Mouse (Mus musculus): Measurements from ENCODE around the gene Tkt.
"Not testable (repeated sequence)": the region's sequence is repeated elsewhere in the genome, so short reads cannot be mapped to it uniquely, and the experiment has no call there.

Tkt gene

DNA sequence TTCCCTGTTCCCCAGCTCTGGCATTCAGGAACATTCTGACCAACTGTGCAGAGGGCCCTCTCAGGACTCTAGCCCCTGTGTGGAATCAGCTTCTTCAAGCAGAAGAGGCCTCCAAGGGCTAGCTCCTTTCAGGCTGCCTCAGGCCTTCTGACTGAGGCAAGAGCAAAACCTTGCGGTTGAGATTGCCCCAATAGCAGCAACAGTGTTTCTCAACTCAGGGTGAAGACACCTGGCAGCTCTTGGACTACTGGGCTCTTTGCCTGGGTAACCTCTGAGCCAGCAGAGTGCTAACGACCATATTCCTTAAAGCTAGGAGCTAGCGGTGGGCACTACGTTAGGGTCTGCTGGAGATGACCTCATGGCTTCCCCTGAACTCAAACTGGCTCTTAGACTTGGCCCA, 5.0 kb downstream of the Tkt start:
- no peak for DNase-seq (ENCODE audit: extremely low spot score, low spot score)

- no peak for DNase-seq (ENCODE audit: extremely low spot score, low spot score)
Observed at GRCm38 (mm10) chr14:30556651-30557050, 8.5 kb downstream of the Tkt start.

- DNase-seq (ENCODE audit: extremely low spot score, low spot score) = no peak
Observed at GRCm38 (mm10) chr14:30557730-30558129, 9.6 kb downstream of the Tkt start.

DNA sequence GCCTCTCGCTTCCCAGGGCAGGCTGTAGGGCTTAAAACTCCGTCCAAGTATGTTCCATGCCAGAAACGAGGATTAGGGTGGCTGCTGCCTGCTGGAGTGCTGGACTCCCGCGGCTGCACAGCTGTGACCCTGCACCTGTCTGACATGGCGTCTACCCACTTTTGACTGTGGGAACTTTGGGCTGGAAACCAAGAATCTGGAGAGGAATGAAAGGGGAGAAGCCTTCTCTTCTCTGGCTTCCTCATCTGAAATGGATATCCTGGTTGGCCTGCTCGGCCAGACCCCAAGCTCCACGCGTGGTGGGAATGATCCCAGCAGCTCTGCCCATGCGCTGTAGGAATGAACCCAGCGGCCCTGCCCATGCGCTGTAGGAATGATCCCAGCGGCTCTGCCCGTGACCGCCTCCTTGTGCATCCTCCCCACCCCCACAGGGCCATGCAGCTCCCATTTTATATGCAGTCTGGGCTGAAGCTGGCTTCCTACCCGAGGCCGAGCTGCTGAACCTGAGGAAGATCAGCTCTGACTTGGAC, 11.2 kb downstream of the Tkt start:
- no peak for DNase-seq (ENCODE audit: extremely low spot score, low spot score)

- DNase-seq (ENCODE audit: extremely low spot score, low spot score) = no peak
Observed at GRCm38 (mm10) chr14:30560803-30561389, 12.7 kb downstream of the Tkt start.

DNA sequence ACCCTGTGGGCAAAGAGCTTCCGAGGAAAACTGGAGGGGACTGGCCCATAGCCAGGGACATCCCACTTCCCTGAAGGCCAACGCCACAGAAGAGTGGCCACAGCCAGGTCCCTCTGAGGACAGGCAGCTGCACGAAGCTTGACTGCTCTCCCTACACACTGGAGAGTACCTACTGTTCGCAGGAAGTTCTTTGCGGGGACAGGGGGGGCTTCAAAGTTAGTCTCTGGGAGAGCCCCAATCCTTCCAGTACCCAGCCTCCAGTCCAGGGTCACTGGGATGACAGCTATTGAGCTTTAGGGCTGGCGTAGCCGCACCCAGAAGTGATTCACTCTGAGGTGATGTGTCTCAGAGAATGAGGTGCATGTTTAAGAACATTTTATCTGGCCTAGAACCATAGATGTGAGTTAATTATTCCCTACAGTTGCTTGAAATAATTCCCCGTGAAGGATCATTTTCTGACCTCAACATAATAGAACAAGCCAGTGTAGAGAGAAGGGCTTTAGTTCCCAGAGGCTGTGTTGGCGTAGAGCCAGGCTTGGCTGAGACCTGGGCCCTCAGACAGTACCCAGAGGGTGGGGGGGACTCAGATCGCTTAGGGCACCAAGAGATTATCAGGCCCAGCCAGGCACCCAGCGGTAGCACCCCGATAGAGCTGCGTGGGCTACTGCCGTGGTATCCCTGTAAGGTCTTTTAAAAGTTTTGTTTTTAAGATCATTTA, 13.5 kb downstream of the Tkt start:
- no peak for DNase-seq (ENCODE audit: extremely low spot score, low spot score)

- DNase-seq (ENCODE audit: extremely low spot score, low spot score) = no peak
Observed at GRCm38 (mm10) chr14:30562343-30562742, 14.2 kb downstream of the Tkt start.

DNA sequence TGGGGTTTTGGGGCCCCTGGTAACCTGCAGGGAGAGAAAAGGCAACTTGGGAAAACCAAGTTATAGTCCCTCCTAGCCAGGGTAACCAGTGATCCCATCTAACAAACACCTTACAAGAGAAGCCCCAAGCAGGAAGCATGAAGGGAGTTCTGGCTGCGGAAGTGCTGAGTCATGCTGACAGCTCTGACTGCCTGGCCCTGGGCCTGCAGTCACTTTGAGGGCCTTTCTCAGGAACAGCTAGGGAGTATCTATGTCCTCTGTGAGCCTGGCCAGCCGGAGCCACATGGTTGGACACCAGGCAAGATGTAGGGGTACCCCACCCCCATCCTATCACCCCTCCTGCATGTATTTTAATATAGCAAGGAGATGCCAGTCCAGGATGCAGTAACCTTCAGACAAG, 16.3 kb downstream of the Tkt start:
- DNase-seq (ENCODE audit: extremely low spot score, low spot score) = no peak

GRCm38 (mm10) chr14:30566317-30566716, 18.2 kb downstream of the Tkt start:
- DNase-seq (ENCODE audit: extremely low spot score, low spot score) = no peak

DNA sequence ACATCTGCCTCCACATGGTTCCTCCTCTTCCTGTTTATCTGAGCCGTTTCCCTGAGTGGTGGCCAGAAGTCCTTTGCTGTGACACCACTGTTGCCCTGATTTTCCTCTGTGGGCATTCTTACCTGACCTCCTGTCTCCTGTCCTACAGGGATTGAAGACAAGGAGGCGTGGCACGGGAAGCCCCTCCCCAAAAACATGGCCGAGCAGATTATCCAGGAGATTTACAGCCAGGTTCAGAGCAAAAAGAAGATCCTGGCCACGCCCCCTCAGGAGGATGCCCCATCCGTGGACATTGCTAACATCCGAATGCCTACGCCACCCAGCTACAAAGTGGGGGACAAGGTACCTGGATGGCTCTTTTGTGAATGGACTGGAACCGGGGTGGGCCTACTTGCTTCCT, 19.9 kb downstream of the Tkt start:
- DNase-seq (ENCODE audit: extremely low spot score, low spot score) = no peak

- DNase-seq (ENCODE audit: extremely low spot score, low spot score) = no peak
Observed at GRCm38 (mm10) chr14:30570303-30570702, 22.1 kb downstream of the Tkt start.

DNA sequence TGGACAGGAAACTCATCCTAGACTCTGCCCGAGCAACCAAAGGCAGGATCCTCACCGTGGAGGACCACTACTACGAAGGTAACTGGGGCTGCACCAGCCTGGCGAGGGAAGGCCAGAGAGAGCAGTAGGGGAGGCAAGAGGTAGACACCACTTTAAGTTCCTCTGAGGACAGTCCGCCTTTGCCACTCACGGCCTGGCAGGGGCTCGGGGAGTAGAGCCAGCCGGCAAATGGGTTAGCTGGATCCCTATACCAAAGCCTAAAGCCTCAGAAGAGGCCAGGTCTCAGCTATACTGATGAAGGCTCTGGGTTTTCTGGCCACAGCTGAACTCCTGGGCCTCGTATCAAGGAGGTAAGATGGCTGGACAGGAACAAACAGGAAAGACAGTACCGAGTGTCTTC, 24.1 kb downstream of the Tkt start:
- DNase-seq (ENCODE audit: extremely low spot score, low spot score) = no peak

DNA sequence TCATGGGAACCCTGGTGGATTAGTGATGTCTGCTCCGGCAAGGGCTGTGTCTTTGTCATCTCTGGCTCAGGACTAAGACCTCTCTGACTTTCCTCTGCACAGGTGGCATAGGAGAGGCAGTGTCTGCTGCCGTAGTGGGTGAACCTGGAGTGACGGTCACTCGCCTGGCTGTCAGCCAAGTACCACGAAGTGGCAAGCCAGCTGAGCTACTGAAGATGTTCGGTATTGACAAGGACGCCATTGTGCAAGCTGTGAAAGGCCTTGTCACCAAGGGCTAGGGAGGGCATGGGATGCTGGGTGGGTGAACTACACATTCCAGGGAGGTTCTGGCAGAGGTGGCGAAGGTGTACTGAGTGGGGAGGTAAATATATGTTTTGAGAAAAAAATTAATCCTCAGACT, 25.1 kb downstream of the Tkt start:
- no peak for DNase-seq (ENCODE audit: extremely low spot score, low spot score)

DNA sequence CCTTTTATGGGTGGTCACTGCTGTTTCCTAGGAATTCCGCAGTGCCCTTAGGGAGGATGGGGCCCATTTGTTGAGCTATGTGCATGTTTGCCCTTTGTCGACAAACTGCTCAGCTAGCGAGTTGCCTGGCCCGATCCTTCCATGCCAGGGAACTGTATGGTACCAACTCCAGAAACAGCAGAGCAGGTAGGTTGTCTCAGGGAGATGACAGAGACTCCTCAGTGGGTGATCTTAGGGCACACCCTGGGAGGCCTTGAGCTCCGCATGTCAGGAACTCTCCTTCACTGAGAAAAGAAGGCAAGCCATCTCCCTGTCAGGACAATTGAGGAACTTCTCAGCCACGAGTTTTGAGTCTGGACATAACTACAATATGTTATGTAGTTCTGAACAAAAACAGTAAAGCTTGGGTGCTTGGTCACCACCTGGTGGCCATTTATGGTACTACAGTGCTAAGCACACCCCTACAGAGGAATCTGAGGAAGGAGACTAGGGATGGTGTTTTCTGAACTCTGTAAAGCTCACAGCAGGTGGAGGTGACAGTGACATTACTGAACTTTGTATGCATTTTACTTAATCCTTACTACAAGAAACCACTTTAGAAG, 25.9 kb downstream of the Tkt start:
- DNase-seq (ENCODE audit: extremely low spot score, low spot score) = peak; percentile 69

GRCm38 (mm10) chr14:30575791-30576190, 27.6 kb downstream of the Tkt start:
- DNase-seq (ENCODE audit: extremely low spot score, low spot score) = no peak

DNA sequence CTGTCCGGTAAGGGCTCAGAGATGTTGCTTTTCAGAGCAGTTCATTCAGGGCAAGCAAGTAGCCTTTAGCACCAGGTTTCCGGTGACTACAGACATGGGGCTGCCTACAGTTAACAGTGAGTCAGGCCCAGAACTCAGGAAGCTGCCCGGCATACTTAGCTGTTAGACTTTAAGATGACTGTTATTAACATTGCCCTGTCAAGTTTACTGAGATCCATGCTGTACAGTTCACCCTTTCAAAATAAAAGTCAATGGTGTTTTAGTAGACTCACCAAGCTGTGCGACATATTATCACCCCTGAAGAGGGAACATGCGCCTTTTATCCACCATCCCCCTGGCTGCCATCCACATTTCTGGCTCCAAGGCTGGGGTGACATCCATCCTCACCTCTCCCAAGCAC, 28.1 kb downstream of the Tkt start:
- no peak for DNase-seq (ENCODE audit: extremely low spot score, low spot score)

GRCm38 (mm10) chr14:30577303-30578062, 29.3 kb downstream of the Tkt start:
- not testable (repeated sequence) for DNase-seq (ENCODE audit: extremely low spot score, low spot score)

GRCm38 (mm10) chr14:30579180-30579579, 31.0 kb downstream of the Tkt start:
- DNase-seq (ENCODE audit: extremely low spot score, low spot score) = no peak

DNA sequence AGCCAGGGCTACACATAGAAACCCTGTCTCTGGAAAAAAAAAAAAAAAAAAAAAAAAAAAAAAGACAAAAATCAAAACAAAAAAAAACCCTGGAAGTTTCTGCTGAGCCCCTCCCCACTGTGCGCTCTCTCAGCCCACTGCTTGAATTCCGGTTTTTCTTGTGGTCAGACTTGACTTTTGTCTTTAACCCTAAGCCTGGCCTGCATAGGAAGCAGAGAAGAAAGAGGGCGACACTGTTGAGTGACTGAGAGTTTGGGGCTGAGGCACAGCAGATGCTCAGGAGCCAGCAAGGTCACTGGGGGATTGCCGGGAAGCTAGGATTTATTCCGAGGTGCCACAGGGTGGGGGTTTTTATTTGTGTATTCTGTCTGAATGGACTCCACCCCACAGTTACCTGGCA, 31.7 kb downstream of the Tkt start:
- DNase-seq (ENCODE audit: extremely low spot score, low spot score) = no peak

- DNase-seq (ENCODE audit: extremely low spot score, low spot score) = no peak
Observed at GRCm38 (mm10) chr14:30581238-30581637, 33.1 kb downstream of the Tkt start.

DNA sequence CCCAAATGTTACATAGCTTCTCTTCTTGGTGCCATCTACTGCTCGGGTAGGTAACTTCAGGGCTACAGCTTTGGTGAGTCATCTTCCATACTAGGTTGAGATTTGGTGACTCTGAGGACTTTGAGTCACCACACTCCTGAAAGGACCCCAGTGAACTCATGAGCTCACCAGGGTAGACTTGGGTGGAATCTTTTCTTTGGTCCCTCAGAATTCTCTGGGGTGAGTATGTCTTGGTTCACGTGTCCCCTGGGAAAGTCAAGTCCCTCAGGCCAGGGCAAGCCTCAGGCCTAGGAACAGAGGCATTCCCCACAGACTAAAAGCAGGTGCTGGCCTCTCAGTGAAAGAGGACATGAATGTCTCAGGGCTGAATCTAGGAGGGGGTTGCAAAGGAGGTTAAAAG, 35.9 kb downstream of the Tkt start:
- DNase-seq (ENCODE audit: extremely low spot score, low spot score) = no peak
